ENCODE assay signal across 13 mouse cellular contexts in the genomic region with DNA sequence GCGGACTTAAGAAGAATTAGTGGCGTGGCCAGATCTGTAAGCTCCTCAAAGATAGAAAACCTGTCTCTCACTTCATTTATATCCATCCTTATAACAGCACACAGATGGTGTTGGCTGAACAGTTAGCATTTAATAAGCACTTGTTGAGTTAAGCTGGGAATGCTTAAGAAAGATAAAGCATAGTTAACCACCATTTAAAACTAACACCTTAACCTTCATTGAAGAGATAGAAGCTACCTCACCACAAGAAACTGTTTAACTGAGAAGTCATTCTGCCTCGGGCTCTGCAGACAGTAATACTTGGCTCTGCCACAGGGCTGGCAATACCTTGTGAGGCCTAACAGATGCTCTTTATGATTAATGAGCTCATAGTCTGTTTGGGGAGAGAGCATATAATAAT.
DNase-seq lines count a peak whose midpoint lies in the region; ATAC-seq and TF ChIP-seq lines count a peak whose summit lies in the region.
"Had no signal": no experiment of that assay in that cellular context is flagged by ENCODE, and none has a peak within 500 bp of the region (broad histone marks: within the 10 kb centered on the region; RNA-seq: fewer than 3 reads in every experiment).

No protein-coding gene starts in this region.

- 0 out of 2 replicates have a peak, but pooled peaks have one; percentile 19 for TF ChIP-seq CTCF in hindbrain, postnatal 0 days (IDR thresholded peaks at IDR 0.05; ENCODE audit: low read depth)

- H3K36me3 ChIP-seq in hindbrain, embryonic 13.5 days = no peaks in the 10 kb centered on the region
- no peaks in the 10 kb centered on the region for H3K36me3 ChIP-seq in hindbrain, embryonic 12.5 days
- 0 out of 2 replicates have a peak, but pooled peaks cover 4% of the 10 kb centered on the region for H3K36me3 ChIP-seq in hindbrain, postnatal 0 days (ENCODE audit: insufficient read depth, low read length)
- H3K36me3 ChIP-seq: neural tube, embryonic 12.5 days had no signal

- H3K4me3 ChIP-seq in hindbrain, embryonic 13.5 days = no peak overlapping the region
- no peak overlapping the region for H3K4me3 ChIP-seq in hindbrain, embryonic 12.5 days
- H3K4me3 ChIP-seq in hindbrain, postnatal 0 days (ENCODE audit: low read length) = no peak overlapping the region
- H3K4me3 ChIP-seq: erythroblast, embryonic 14.5 days; neural tube, embryonic 12.5 days had no signal

- H3K27me3 ChIP-seq in hindbrain, embryonic 13.5 days = no peaks in the 10 kb centered on the region
- no peaks in the 10 kb centered on the region for H3K27me3 ChIP-seq in hindbrain, embryonic 12.5 days
- H3K27me3 ChIP-seq in hindbrain, postnatal 0 days (ENCODE audit: insufficient read depth, low read length) = no peaks in the 10 kb centered on the region
- H3K27me3 ChIP-seq: neural tube, embryonic 12.5 days had no signal

- H3K4me1 ChIP-seq in hindbrain, embryonic 13.5 days (replicated peaks) = peaks cover 10% of the 10 kb centered on the region
- H3K4me1 ChIP-seq in hindbrain, embryonic 12.5 days = 0 out of 2 replicates have a peak, but pooled peaks cover 4% of the 10 kb centered on the region
- H3K4me1 ChIP-seq in hindbrain, postnatal 0 days (ENCODE audit: insufficient read depth, low read length) = no peaks in the 10 kb centered on the region
- H3K4me1 ChIP-seq: neural tube, embryonic 12.5 days had no signal

- H3K27ac ChIP-seq in hindbrain, embryonic 13.5 days = no peak overlapping the region
- no peak overlapping the region for H3K27ac ChIP-seq in hindbrain, embryonic 12.5 days
- H3K27ac ChIP-seq in hindbrain, postnatal 0 days = no peak overlapping the region
- H3K27ac ChIP-seq: neural tube, embryonic 12.5 days had no signal

- H3K4me2 ChIP-seq in hindbrain, embryonic 13.5 days = no peak overlapping the region
- no peak overlapping the region for H3K4me2 ChIP-seq in hindbrain, embryonic 12.5 days (replicated peaks)
- no peak overlapping the region for H3K4me2 ChIP-seq in hindbrain, postnatal 0 days (ENCODE audit: low read depth, low read length)
- H3K4me2 ChIP-seq: neural tube, embryonic 12.5 days had no signal

- peak; percentile 69; the same call in 1 of the 2 replicates for ATAC-seq in hindbrain, embryonic 13.5 days (ENCODE audit: low FRiP score)
- ATAC-seq in hindbrain, embryonic 12.5 days (ENCODE audit: low FRiP score) = no peak
- ATAC-seq in hindbrain, postnatal 0 days = no peak

- intact Hi-C loops in heart, postnatal 36 days (cut with DNase I) = no loop called here

- no peak overlapping the region for H3K9ac ChIP-seq in hindbrain, embryonic 13.5 days
- no peak overlapping the region for H3K9ac ChIP-seq in hindbrain, embryonic 12.5 days
- no peak overlapping the region for H3K9ac ChIP-seq in hindbrain, postnatal 0 days (replicated peaks; ENCODE audit: low read length)
- H3K9ac ChIP-seq: neural tube, embryonic 12.5 days had no signal

- WGBS in hindbrain, embryonic 13.5 days = 73% methylated on average over 3 of the region's 3 CpGs
- 86% methylated on average over 3 of the region's 3 CpGs for WGBS in hindbrain, embryonic 12.5 days
- WGBS in hindbrain, postnatal 0 days = 60% methylated on average over 3 of the region's 3 CpGs

- DNase-seq in brain, adult 2 months (ENCODE audit: low read depth, low spot score) = peak; percentile 46
- DNase-seq in cerebellum, adult 9-11 months = peak; percentile 20
- peak; percentile 40 for DNase-seq in hindbrain, postnatal 0 days (ENCODE audit: low spot score)
- no peak for DNase-seq in spleen, postnatal 36 days (ENCODE audit: low spot score in 2 of 2)
- no peak for DNase-seq in heart, postnatal 36 days
- DNase-seq: adrenal gland, adult 2 months; heart, adult 11 months; kidney, adult 8-10 months; right cerebral cortex, postnatal 4 days had no signal

- no peaks in the 10 kb centered on the region for H3K9me3 ChIP-seq in hindbrain, embryonic 13.5 days
- no peaks in the 10 kb centered on the region for H3K9me3 ChIP-seq in hindbrain, embryonic 12.5 days (replicated peaks)
- no peaks in the 10 kb centered on the region for H3K9me3 ChIP-seq in hindbrain, postnatal 0 days (ENCODE audit: low read length)
- H3K9me3 ChIP-seq: neural tube, embryonic 12.5 days had no signal

Comparison
In these comparisons a context has a peak if more than half of its experiments do, and no peak if none do; other contexts are left out.
1. DNase-seq: peak in brain, adult 2 months (single experiment), cerebellum, adult 9-11 months (single experiment) and hindbrain, postnatal 0 days (single experiment); none in spleen, postnatal 36 days (0 of 2) and heart, postnatal 36 days (0 of 2).